Mouse (Mus musculus) midbrain, embryonic 12.5 days (tissue): ENCODE measurements around the gene Rnf128. TPM values are rescaled to one million over a fixed set of nuclear protein-coding genes. Genes with fewer than 3 reads are reported as not detected.

Experiments used
- ATAC-seq: fragments of 200-750 bp; cut with Nextera tagmentation; 2 replicates; pipeline ENCODE4 v1.8.0; 2017; ENCODE audit warnings: low read depth, moderate TSS enrichment, moderate library complexity; ENCODE audit not compliant: low FRiP score
- H3K27ac ChIP-seq: fragments of 300-500 bp; sonication (generic); replicated peaks from 2 replicates; pipeline ENCODE4 v1.5.1; 2016; ENCODE audit warnings: mild to moderate bottlenecking
- H3K27me3 ChIP-seq: fragments of 300-500 bp; sonication (generic); 2 replicates; pipeline ENCODE4 v1.6.1; 2016; ENCODE audit warnings: mild to moderate bottlenecking
- H3K36me3 ChIP-seq: fragments of 300-500 bp; sonication (generic); 2 replicates; pipeline ENCODE4 v1.6.1; 2016
- H3K4me1 ChIP-seq: fragments of 300-500 bp; sonication (generic); 2 replicates; pipeline ENCODE4 v1.6.1; 2016
- H3K4me2 ChIP-seq: fragments of 300-500 bp; sonication (generic); replicated peaks from 2 replicates; pipeline ENCODE4 v1.6.1; 2016; ENCODE audit warnings: mild to moderate bottlenecking, moderate library complexity
- H3K4me3 ChIP-seq: fragments of 300-500 bp; sonication (generic); 2 replicates; pipeline ENCODE4 v1.5.1; 2016; ENCODE audit warnings: mild to moderate bottlenecking
- H3K9ac ChIP-seq: fragments of 300-500 bp; sonication (generic); replicated peaks from 2 replicates; pipeline ENCODE4 v1.6.1; 2016; ENCODE audit warnings: mild to moderate bottlenecking, moderate library complexity
- H3K9me3 ChIP-seq: fragments of 300-500 bp; sonication (generic); 2 replicates; pipeline ENCODE4 v1.6.1; 2016; ENCODE audit warnings: mild to moderate bottlenecking
- WGBS: fragments of 180-500 bp; shearing (Covaris S2); methylation state at CpG from one replicate; pipeline ENCODE4 v1.1.7; 2016; 5-methylcytosine and 5-hydroxymethylcytosine counted together
- polyA plus RNA-seq: library from polyadenylated mRNA; unstranded; fragments of >200 nt; fragmentation: Nextera tagmentation; extraction: Ambion mirVana; gene quantifications from 2 replicates; pipeline ENCODE4 v1.2.1, GENCODE M21; 2016

Gene Rnf128
- polyA plus RNA-seq, 1 experiment from 2014 or later, result 1.3 TPM

- ATAC-seq, result no peak
- Histone ChIP-seq H3K9ac (no peak overlapping the region), H3K9me3 (no peaks in the 10 kb centered on the region), H3K27me3 (no peaks in the 10 kb centered on the region; the same call in 1 of the 2 replicates), H3K4me2 (no peak overlapping the region), H3K4me1 (no peaks in the 10 kb centered on the region), H3K4me3 (no peak overlapping the region), H3K27ac (no peak overlapping the region), H3K36me3 (no peaks in the 10 kb centered on the region)
These were observed 77.3 kb downstream of the Rnf128 start for GRCm38 (mm10) chrX:139640418-139640817.

- Histone ChIP-seq H3K9ac (no peak overlapping the region), H3K4me1 (no peaks in the 10 kb centered on the region), H3K36me3 (no peaks in the 10 kb centered on the region), H3K4me3 (no peak overlapping the region), H3K27me3 (peaks cover 2% of the 10 kb centered on the region; the same call in 1 of the 2 replicates), H3K9me3 (no peaks in the 10 kb centered on the region), H3K4me2 (no peak overlapping the region), H3K27ac (no peak overlapping the region)
- ATAC-seq, result no peak
- WGBS, result 79% methylated on average over 5 of the region's 5 CpGs
These were observed 89.1 kb downstream of the Rnf128 start for GRCm38 (mm10) chrX:139652226-139652625.

- Histone ChIP-seq H3K9me3 (no peaks in the 10 kb centered on the region), H3K27me3 (peaks cover 2% of the 10 kb centered on the region; the same call in 1 of the 2 replicates), H3K27ac (no peak overlapping the region), H3K9ac (no peak overlapping the region), H3K4me1 (no peaks in the 10 kb centered on the region), H3K36me3 (no peaks in the 10 kb centered on the region), H3K4me3 (no peak overlapping the region), H3K4me2 (no peak overlapping the region)
- ATAC-seq, result no peak
- 96% methylated on average over 3 of the region's 3 CpGs for WGBS
These were observed 90.2 kb downstream of the Rnf128 start for GRCm38 (mm10) chrX:139653292-139653691.

GRCm38 (mm10) chrX:139654350-139655063 lies 91.4 kb downstream of the Rnf128 start:
- WGBS, result 81% methylated on average over 5 of the region's 5 CpGs
- Histone ChIP-seq H3K27me3 (peaks cover 2% of the 10 kb centered on the region; the same call in 1 of the 2 replicates), H3K9ac (no peak overlapping the region), H3K4me3 (no peak overlapping the region), H3K27ac (no peak overlapping the region), H3K4me1 (no peaks in the 10 kb centered on the region), H3K4me2 (no peak overlapping the region), H3K36me3 (no peaks in the 10 kb centered on the region), H3K9me3 (no peaks in the 10 kb centered on the region)
- no peak for ATAC-seq

GRCm38 (mm10) chrX:139662111-139662510 lies 99.0 kb downstream of the Rnf128 start:
- 36% methylated on average over 1 of the region's 1 CpGs for WGBS
- H3K9me3 ChIP-seq, result no peaks in the 10 kb centered on the region
- no peaks in the 10 kb centered on the region for H3K4me1 ChIP-seq
- no peaks in the 10 kb centered on the region for H3K36me3 ChIP-seq
- H3K27me3 ChIP-seq, result no peaks in the 10 kb centered on the region
- ATAC-seq, result no peak
- H3K9ac ChIP-seq, result no peak overlapping the region
- no peak overlapping the region for H3K27ac ChIP-seq
- H3K4me2 ChIP-seq, result no peak overlapping the region
- no peak overlapping the region for H3K4me3 ChIP-seq

GRCm38 (mm10) chrX:139665829-139666228 lies 102.7 kb downstream of the Rnf128 start:
- no peaks in the 10 kb centered on the region for H3K36me3 ChIP-seq
- H3K27me3 ChIP-seq, result no peaks in the 10 kb centered on the region
- H3K4me1 ChIP-seq, result no peaks in the 10 kb centered on the region
- H3K27ac ChIP-seq, result no peak overlapping the region
- 61% methylated on average over 2 of the region's 2 CpGs for WGBS
- no peak overlapping the region for H3K4me3 ChIP-seq
- no peaks in the 10 kb centered on the region for H3K9me3 ChIP-seq
- no peak for ATAC-seq
- no peak overlapping the region for H3K4me2 ChIP-seq
- no peak overlapping the region for H3K9ac ChIP-seq

- Histone ChIP-seq H3K4me3 (peak overlapping the region; percentile 49), H3K9me3 (no peaks in the 10 kb centered on the region), H3K4me1 (no peaks in the 10 kb centered on the region), H3K4me2 (peak overlapping the region; percentile 69), H3K36me3 (no peaks in the 10 kb centered on the region), H3K9ac (no peak overlapping the region), H3K27me3 (peaks cover 14% of the 10 kb centered on the region), H3K27ac (no peak overlapping the region)
- peak; percentile 8; the same call in 1 of the 2 replicates for ATAC-seq
- WGBS, result 30% methylated on average over 8 of the region's 8 CpGs
These were observed 121.3 kb downstream of the Rnf128 start for GRCm38 (mm10) chrX:139684410-139684774.

GRCm38 (mm10) chrX:139684775-139685695 lies 121.9 kb downstream of the Rnf128 start, which contains the start of gene Tbc1d8b:
Gene Tbc1d8b (plus strand): TSS chrX:139684996.
- Histone ChIP-seq H3K36me3 (no peaks in the 10 kb centered on the region), H3K9ac (peak within 1 kb of the TSS; percentile 44), H3K4me3 (peak within 1 kb of the TSS; percentile 49), H3K4me2 (peak within 1 kb of the TSS; percentile 69), H3K27me3 (peaks cover 14% of the 10 kb centered on the region), H3K4me1 (no peaks in the 10 kb centered on the region), H3K27ac (no peak within 1 kb of the TSS), H3K9me3 (no peaks in the 10 kb centered on the region)
- WGBS, result 17% methylated on average over 43 of the region's 43 CpGs
- peak; percentile 99 for ATAC-seq

- Histone ChIP-seq H3K27me3 (0 out of 2 replicates have a peak, but pooled peaks cover 4% of the 10 kb centered on the region), H3K4me3 (no peak within 1 kb of the TSS), H3K4me2 (no peak within 1 kb of the TSS), H3K4me1 (no peaks in the 10 kb centered on the region), H3K27ac (no peak within 1 kb of the TSS), H3K9ac (no peak within 1 kb of the TSS), H3K36me3 (no peaks in the 10 kb centered on the region), H3K9me3 (no peaks in the 10 kb centered on the region)
- 94% methylated on average over 8 of the region's 8 CpGs for whole genome bisulfite sequencing
- no peak for ATAC-seq
These were observed 151.3 kb downstream of the Rnf128 start, which contains the start of gene Gm15013 for GRCm38 (mm10) chrX:139714381-139714780. Gene Gm15013 (minus strand): TSS chrX:139714481.

GRCm38 (mm10) chrX:139722350-139722749 lies 159.2 kb downstream of the Rnf128 start:
- 92% methylated on average over 2 of the region's 2 CpGs for WGBS
- H3K4me2 ChIP-seq, result no peak overlapping the region
- no peaks in the 10 kb centered on the region for H3K9me3 ChIP-seq
- H3K27ac ChIP-seq, result no peak overlapping the region
- H3K27me3 ChIP-seq, result peaks cover 4% of the 10 kb centered on the region
- H3K36me3 ChIP-seq, result no peaks in the 10 kb centered on the region
- H3K9ac ChIP-seq, result no peak overlapping the region
- ATAC-seq, result no peak
- no peaks in the 10 kb centered on the region for H3K4me1 ChIP-seq
- H3K4me3 ChIP-seq, result no peak overlapping the region
